Mouse (Mus musculus) liver, embryonic 18 days (tissue): ENCODE results near the gene Duox1. TPM values are rescaled to one million over a fixed set of nuclear protein-coding genes. Genes with fewer than 3 reads are reported as not detected.

Source experiments
- polyA plus RNA-seq: library from polyadenylated mRNA; depleted of rRNA; stranded (reverse); fragments of >200 nt; gene quantifications from 2 replicates; pipeline ENCODE4 v1.2.3, GENCODE M21; 2012; rRNA removed

Duox1 gene
- polyA plus RNA-seq: not detected in 2 replicates

DNA sequence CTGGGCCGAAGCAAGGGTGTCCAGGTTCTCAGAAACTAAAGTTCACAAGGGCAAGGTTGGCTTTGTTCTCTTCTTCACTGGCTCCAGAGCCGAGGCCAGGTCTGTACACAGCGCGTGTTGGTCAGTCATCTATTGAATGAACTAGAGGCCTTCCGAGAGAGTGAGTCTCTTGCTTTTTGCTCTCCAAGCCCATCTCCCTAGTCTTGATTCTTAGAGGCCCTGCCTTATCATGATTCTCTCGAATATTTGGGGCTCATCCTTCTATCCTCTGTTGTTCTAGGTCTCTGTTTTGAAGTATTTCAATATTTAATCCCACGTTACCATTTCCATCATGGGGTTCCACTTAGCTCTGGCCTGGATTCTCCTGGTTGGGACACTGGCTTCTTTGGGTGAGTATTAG is at the start of gene Duox1:
Gene Duox1, plus strand, starts transcription at position 301 of the 400 bp plus-strand sequence.

DNA sequence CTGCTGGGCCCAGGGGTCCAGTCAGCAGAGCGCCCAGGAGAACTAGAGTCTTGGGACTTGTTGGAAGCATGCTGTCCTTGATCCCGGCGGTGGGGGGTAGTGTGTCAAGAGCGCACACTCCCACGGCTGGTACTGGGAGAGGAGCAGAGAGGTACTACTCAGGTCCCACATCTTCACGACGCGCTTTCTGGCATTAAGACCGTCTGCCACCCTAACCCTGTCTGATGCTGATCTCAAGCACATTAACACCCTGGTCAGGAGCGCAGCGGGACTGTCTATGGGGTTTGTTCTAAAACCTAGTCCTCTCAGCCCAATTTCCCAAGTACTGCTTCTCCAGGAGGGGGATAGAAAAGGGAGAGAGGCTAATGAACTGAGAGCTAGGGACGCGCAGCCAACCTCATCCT is 17.4 kb upstream of the Duox1 start, which contains the start of gene Duox2:
Gene Duox2, minus strand, starts transcription at position 354 of the 404 bp plus-strand sequence.

DNA sequence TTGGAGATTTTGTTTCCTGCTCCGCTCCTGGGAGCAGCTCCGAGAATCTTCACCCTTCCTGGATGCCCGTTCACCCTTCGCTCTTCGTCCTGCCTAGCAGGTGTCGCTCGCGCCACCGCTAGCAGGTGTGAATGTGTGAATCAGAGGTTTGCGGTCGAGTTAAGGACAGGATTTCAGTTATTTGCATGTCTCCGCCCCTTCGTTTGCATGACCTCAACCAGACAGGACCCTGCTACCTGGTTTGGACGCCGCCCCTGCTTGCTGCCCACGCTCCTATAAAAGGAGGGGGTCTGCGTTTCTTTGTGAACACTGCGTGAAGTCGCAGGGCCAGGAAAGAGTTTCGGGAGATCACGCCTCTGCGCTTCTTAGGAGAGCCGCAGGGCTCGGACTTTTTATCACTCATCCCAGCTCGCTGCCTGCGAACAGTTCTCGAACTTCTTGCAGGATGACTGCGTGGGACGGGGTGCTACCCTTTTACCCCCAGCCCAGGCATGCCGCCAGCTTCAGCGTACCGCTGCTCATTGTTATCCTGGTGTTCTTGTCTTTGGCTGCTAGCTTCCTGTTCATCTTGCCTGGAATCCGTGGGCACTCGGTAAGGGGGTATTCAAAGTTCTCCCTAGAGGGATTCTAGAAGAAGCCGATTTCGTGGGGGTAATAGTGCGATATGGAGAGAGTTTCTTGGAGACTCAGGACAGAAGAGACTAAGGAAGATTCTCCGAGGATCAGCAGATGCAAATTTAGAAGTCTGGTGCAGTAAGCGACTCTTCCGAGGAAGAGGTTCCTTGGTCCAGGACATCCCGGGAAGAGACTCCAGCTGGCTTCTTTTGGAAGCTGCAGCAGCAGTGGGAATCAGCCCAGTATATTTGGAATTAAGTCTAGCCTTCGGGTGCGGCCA is 16.6 kb upstream of the Duox1 start, which contains the start of gene Duoxa2:
Gene Duoxa2, plus strand, starts transcription at position 305 of the 895 bp plus-strand sequence.

DNA sequence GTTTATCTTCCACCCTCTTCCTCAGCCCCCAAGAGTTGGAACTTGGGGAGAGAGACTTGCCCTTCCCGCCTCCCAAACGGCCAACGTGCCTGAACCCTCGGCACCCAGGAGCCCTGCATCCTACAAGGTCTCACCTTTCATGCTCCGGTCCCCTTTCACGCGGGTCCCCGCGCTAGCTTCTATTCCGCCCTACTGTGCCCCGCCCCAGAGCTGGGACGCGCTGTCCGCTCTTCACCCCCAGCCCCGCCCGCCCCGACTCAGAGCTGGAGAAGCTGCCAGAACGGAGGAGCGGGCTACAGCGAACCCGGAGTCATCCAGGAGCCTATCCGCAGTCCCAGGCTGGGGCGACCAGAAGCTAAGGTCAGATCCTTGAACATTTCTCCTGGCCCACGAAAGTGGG is 1.9 kb upstream of the Duox1 start, which contains the start of gene Duoxa1:
Gene Duoxa1, minus strand, starts transcription at position 195 of the 400 bp plus-strand sequence.

DNA sequence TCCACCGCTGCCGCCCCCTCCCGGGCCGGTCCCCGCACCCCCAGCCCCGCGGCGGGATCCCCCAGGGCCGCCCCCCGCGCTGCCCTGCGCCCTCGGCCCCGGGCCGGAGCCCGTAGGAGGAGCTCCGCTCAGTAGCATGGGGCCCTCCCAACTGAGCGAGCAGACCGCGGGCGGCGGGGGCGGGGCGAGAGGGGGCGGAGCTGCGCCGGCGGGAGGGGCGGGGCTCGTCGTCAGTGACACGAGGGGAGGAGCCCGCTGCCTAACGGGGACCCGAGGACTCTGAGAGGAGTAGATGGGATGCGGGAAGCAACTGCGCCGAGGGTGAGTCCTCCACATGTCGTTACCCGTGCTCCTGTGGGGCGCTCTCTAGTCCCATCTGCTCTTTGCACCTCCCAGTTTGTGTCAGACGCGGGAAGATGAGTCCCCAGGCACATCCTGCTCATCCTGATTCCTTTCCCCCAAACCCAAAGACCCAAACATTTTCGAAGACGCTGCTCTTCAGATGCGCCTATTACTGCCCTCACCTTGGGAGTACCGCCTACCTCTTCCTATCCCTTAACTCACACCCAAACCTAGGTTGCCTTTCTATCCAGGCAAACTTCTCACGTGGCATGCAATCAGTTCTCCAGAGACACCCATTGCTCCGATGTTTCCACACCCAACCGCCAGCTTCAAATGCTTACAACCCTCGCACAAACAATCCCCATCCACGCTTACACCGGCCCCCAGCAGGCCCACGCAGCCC is 53.7 kb downstream of the Duox1 start, which contains the start of gene Shf:
Gene Shf, minus strand, starts transcription at position 168 of the 745 bp plus-strand sequence.

Other genes starting within 250 kb of the Duox1 start
- gene Spg11, start 197.3 kb upstream of the Duox1 start, polyA plus RNA-seq: 2.9 and 3.1 TPM in 2 replicates
- 473 and 557 TPM in 2 replicates for gene B2m, start 168.0 kb upstream of the Duox1 start, polyA plus RNA-seq
- gene Trim69, start 155.0 kb upstream of the Duox1 start, polyA plus RNA-seq: 0.05 and 0.07 TPM in 2 replicates
- 0.13 and 0.18 TPM in 2 replicates for gene Patl2, start 129.5 kb upstream of the Duox1 start, polyA plus RNA-seq
- gene Terb2, start 129.4 kb upstream of the Duox1 start, polyA plus RNA-seq: not detected in 2 replicates
- 131 and 161 TPM in 2 replicates for gene Sord, start 80.9 kb upstream of the Duox1 start, polyA plus RNA-seq
- gene Duox2, start 17.2 kb upstream of the Duox1 start, polyA plus RNA-seq: 0.01 and 0.02 TPM in 2 replicates
- gene Duoxa2, start 16.8 kb upstream of the Duox1 start, polyA plus RNA-seq: not detected in 2 replicates
- 0.03 TPM in 1 of 2 replicates, not detected in the other for gene Duoxa1, start 1.9 kb upstream of the Duox1 start, polyA plus RNA-seq
- 6.4 and 7.1 TPM in 2 replicates for gene Shf, start 53.5 kb downstream of the Duox1 start, polyA plus RNA-seq
- 1.8 and 2.2 TPM in 2 replicates for gene Slc28a2, start 110.8 kb downstream of the Duox1 start, polyA plus RNA-seq
- gene Gm14085, start 169.3 kb downstream of the Duox1 start, polyA plus RNA-seq: 0.01 and 0.03 TPM in 2 replicates